Mouse (Mus musculus) forebrain, embryonic 16.5 days (tissue): ENCODE data around the gene Mink1. TPM values are rescaled to one million over a fixed set of nuclear protein-coding genes. Genes with fewer than 3 reads are reported as not detected.
"Not testable (repeated sequence)": the region's sequence is repeated elsewhere in the genome, so short reads cannot be mapped to it uniquely, and the experiment has no call there.

ENCODE experiments used
- ATAC-seq: fragments of 200-750 bp; cut with Nextera tagmentation; 2 replicates; pipeline ENCODE4 v1.8.0; 2017; ENCODE audit warnings: mild to moderate bottlenecking, moderate library complexity
- H3K27ac ChIP-seq: fragments of 300-500 bp; sonication (generic); 2 replicates; pipeline ENCODE4 v1.5.1; 2014; ENCODE audit warnings: low read length, control low read depth
- H3K27me3 ChIP-seq: fragments of 300-500 bp; sonication (generic); replicated peaks from 2 replicates; pipeline ENCODE4 v1.6.1; 2014; ENCODE audit warnings: low read length; ENCODE audit not compliant: control insufficient read depth, insufficient read depth
- H3K36me3 ChIP-seq: fragments of 300-500 bp; sonication (generic); 2 replicates; pipeline ENCODE4 v1.6.1; 2014; ENCODE audit not compliant: control insufficient read depth, insufficient read depth
- H3K4me1 ChIP-seq: fragments of 300-500 bp; sonication (generic); replicated peaks from 2 replicates; pipeline ENCODE4 v1.6.1; 2014; ENCODE audit warnings: low read length; ENCODE audit not compliant: control insufficient read depth, insufficient read depth
- H3K4me2 ChIP-seq: fragments of 300-500 bp; sonication (generic); 2 replicates; pipeline ENCODE4 v1.6.1; 2014; ENCODE audit warnings: mild to moderate bottlenecking, low read length, control low read depth
- H3K4me3 ChIP-seq: fragments of 300-500 bp; sonication (generic); replicated peaks from 2 replicates; pipeline ENCODE4 v1.5.1; 2014; ENCODE audit warnings: mild to moderate bottlenecking, low read length, control low read depth
- H3K9ac ChIP-seq: fragments of 300-500 bp; sonication (generic); replicated peaks from 2 replicates; pipeline ENCODE4 v1.6.1; 2014; ENCODE audit warnings: low read depth, low read length, control low read depth
- H3K9me3 ChIP-seq: fragments of 300-500 bp; sonication (generic); 2 replicates; pipeline ENCODE4 v1.6.1; 2016; ENCODE audit warnings: low read length; ENCODE audit not compliant: control insufficient read depth
- WGBS: fragments of 180-500 bp; shearing (Covaris S2); extraction: QIAGEN DNeasy Blood & Tissue Kit; methylation state at CpG from one replicate; pipeline ENCODE4 v1.1.7; 2014; 5-methylcytosine and 5-hydroxymethylcytosine counted together
- polyA plus RNA-seq: library from polyadenylated mRNA; unstranded; fragments of >200 nt; fragmentation: Nextera tagmentation; extraction: Ambion mirVana; gene quantifications from 2 replicates; pipeline ENCODE4 v1.2.1, GENCODE M21; 2015

Mink1 gene
- polyA plus RNA-seq, 1 experiment from 2014 or later, result 17.5 TPM

DNA sequence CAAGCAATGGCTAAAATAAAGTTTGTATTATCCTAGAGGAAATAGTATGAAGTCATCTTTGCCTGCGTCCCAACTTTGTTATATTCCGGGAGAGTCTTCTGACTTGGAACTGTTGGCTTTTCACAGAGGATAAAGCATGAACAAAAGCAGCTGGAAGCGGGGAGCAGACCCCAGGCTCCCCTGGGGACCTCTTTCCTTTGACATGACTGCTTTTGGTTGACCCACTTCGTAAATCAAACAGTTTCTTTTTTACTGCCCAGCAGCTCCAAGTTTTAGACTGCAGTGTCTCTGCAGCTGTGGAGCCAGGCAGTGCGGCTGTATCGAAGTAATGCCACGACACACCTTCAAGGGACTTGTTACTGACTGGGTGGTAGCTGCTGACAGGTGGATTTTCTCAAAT is 3.9 kb downstream of the Mink1 start:
- Histone ChIP-seq H3K9me3 (no peaks in the 10 kb centered on the region), H3K27me3 (no peaks in the 10 kb centered on the region), H3K9ac (no peak overlapping the region), H3K36me3 (no peaks in the 10 kb centered on the region), H3K4me1 (peaks cover 27% of the 10 kb centered on the region), H3K27ac (no peak overlapping the region), H3K4me2 (no peak overlapping the region), H3K4me3 (no peak overlapping the region)
- no peak for ATAC-seq
- 70% methylated on average over 7 of the region's 7 CpGs for WGBS

- H3K27me3 ChIP-seq, H3K4me2 ChIP-seq, H3K27ac ChIP-seq, H3K4me1 ChIP-seq, H3K9me3 ChIP-seq, H3K4me3 ChIP-seq, H3K9ac ChIP-seq, H3K36me3 ChIP-seq, ATAC-seq: not testable (repeated sequence)
- WGBS, result 97% methylated on average over 1 of the region's 1 CpGs
Observed at GRCm38 (mm10) chr11:70570614-70571013, 7.9 kb downstream of the Mink1 start.

DNA sequence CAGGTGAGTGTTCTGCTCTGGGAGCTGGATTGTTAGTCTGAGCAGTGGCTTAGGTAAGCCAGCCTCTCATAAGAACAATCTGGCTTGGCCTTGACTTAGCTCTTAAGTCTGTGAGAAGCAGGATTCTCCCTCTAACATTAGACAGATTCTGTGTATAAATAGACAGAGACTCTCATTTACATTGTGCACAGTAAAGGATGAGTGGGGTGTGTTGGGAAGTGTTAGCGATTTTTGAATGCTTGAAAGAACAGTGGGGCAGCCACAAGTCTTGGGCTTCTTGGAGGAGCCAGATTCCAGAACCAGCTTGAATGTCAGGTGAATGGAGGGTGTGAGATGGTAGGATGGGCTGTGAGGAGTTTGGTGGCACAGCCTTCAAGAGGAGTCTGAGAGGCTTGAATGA is 9.0 kb downstream of the Mink1 start:
- Histone ChIP-seq H3K9me3 (no peaks in the 10 kb centered on the region), H3K27me3 (no peaks in the 10 kb centered on the region), H3K4me2 (no peak overlapping the region), H3K4me1 (peaks cover 8% of the 10 kb centered on the region; the same call in 1 of the 2 replicates), H3K9ac (no peak overlapping the region), H3K27ac (no peak overlapping the region), H3K36me3 (no peaks in the 10 kb centered on the region), H3K4me3 (no peak overlapping the region)
- no peak for ATAC-seq
- 89% methylated on average over 1 of the region's 1 CpGs for WGBS

DNA sequence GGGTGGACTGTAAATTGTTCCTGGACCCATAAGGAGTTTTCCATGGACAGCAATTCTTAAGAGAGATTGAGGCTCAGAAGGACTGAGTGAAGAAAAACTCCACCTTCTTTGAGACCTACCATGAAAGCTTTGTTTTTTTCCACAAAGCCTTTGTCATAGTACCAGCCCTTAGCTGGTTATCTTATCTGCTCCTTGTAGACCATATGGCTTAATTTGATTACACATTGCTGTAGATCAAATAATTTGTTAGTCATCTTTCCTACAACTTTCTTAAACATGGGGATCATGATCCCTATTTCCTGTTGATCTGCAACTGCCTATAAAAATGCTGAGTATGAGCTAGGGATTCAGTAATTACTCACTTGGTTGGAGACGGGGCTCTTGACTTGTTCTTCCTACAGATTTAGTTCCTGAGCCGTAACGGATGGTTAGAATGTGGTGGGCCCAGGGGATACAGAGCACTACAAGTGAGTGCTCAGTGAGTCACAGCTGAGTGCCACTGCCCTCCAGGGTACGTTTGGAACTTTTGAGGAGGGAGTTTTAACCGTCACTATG is 9.7 kb downstream of the Mink1 start:
- no peak overlapping the region for H3K4me3 ChIP-seq
- H3K9me3 ChIP-seq, result no peaks in the 10 kb centered on the region
- peaks cover 10% of the 10 kb centered on the region for H3K4me1 ChIP-seq
- no peaks in the 10 kb centered on the region for H3K36me3 ChIP-seq
- WGBS, result 69% methylated on average over 5 of the region's 5 CpGs
- no peak overlapping the region for H3K9ac ChIP-seq
- no peaks in the 10 kb centered on the region for H3K27me3 ChIP-seq
- no peak overlapping the region for H3K4me2 ChIP-seq
- ATAC-seq, result no peak
- H3K27ac ChIP-seq, result no peak overlapping the region

DNA sequence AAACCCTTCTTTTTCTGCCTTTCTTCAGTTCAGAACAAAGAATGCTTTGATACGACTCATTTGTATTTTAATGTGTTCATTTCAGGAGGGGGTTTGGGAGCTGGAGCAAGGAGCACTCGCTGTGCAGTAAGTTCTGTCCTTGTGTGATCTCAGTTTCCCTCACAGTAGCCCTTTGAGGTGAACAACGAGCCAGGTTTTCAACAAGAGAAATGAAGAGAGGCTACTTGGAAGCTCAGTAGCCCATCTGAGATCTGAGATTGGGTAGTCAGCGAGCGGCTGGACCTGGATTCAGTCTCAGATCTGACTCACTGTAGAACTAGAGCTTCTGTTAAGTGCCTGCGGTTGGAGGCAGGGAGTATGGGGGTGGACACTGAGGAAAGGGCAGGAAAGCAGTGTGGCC is 11.2 kb downstream of the Mink1 start:
- peak overlapping the region; percentile 45 for H3K27ac ChIP-seq
- no peak overlapping the region for H3K4me2 ChIP-seq
- H3K9me3 ChIP-seq, result no peaks in the 10 kb centered on the region
- no peaks in the 10 kb centered on the region for H3K36me3 ChIP-seq
- H3K4me1 ChIP-seq, result peaks cover 19% of the 10 kb centered on the region
- 30% methylated on average over 6 of the region's 6 CpGs for WGBS
- no peak for ATAC-seq
- no peak overlapping the region for H3K4me3 ChIP-seq
- H3K27me3 ChIP-seq, result no peaks in the 10 kb centered on the region
- H3K9ac ChIP-seq, result no peak overlapping the region

DNA sequence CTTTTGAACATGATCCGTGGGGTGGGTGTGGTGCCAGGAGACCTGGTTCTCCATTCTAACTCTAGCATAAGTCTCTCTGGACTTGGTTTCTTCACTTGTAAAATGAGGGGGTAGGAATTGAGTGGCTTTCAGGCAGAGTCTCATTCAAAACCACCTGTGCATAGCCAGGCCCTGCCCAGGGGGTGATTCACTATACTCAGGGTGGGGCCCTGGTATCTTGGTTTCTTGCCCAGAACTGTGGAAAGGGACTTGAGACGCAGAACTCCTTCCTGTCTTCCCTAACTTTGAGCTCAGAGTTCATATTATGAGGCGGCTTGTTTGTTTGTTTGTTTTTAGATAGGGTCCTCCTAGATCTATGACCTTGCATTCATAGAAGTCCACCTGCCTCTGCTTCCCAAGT is 14.5 kb downstream of the Mink1 start:
- whole genome bisulfite sequencing, result 74% methylated on average over 3 of the region's 3 CpGs
- no peak overlapping the region for H3K27ac ChIP-seq
- H3K36me3 ChIP-seq, result no peaks in the 10 kb centered on the region
- ATAC-seq, result no peak
- no peaks in the 10 kb centered on the region for H3K27me3 ChIP-seq
- no peak overlapping the region for H3K4me3 ChIP-seq
- H3K4me2 ChIP-seq, result no peak overlapping the region
- H3K9me3 ChIP-seq, result no peaks in the 10 kb centered on the region
- no peak overlapping the region for H3K9ac ChIP-seq
- peaks cover 26% of the 10 kb centered on the region for H3K4me1 ChIP-seq

DNA sequence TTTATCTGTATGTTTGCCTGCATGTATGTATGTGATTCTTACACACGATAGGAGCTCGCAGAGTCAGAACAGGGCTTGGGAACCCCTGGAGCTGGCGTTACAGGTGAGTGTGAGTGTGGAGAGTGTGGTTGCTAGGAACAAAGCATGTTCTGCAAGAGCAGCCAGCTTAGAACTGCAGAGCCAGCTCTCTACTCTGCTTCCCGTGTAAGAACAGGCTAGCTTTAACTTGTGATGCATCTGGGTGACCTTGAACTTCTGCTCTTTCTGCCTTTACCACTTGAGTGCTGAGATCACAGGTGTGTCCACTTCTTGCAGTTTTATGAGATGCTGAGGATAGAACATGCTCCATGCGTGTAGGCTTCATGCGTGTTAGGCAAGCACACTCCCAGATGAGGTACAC is 16.3 kb downstream of the Mink1 start:
- Histone ChIP-seq H3K4me3 (no peak overlapping the region), H3K9me3 (no peaks in the 10 kb centered on the region), H3K27me3 (no peaks in the 10 kb centered on the region), H3K4me2 (no peak overlapping the region), H3K27ac (no peak overlapping the region), H3K4me1 (peaks cover 20% of the 10 kb centered on the region), H3K9ac (no peak overlapping the region), H3K36me3 (no peaks in the 10 kb centered on the region)
- WGBS, result 91% methylated on average over 6 of the region's 6 CpGs
- no peak for ATAC-seq

DNA sequence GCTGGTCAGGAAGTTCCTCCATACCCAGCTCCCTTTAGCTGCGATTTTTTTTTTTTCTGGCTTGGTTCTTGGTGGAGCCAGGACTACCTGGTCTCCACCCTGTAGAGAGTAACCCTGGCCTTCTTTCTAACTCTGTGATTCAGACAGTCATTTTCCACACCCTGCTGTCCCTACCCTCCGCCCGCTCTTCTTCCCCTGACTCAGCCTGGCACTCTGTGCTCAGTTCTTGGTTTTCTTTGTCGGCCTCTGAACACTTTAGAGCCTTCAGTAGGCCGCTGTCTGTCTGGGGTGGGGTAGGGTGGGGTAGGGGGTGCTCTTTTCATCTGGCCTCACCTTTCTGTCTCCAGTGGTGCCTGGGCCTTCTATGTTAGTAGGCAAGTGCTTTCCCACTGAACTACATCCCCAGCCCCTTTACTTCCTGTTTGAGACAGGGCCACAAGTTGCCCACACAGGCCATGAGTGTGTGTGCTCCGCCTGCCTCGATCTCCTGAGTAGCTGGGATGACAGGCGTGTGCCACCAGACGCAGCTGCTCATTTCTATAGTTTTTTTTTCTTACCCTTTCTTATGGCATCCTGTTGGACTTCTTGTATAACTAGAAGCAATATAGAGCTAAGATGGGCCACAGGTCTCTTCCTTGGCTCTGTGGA is 17.2 kb downstream of the Mink1 start:
- H3K27me3 ChIP-seq, result no peaks in the 10 kb centered on the region

DNA sequence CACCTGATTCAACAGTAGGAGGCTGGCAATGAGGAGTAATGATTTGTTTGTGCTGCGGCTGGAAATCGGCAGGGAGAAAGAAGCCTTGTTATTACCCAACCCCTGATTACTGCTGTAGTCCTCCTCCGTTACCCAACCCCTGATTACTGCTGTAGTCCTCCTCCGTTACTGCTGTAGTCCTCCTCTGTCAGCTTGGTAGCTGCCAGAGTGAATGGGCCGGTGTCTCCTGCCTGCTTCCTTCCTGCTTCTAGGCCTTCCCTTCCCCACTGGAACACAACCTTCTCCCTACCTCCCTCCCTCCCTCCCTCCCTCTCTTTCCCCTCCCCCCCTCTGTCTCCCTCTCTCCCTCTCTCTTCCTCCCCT is 17.7 kb downstream of the Mink1 start:
- 51% methylated on average over 5 of the region's 5 CpGs for WGBS
- Histone ChIP-seq H3K9ac (no peak overlapping the region), H3K4me3 (no peak overlapping the region), H3K4me1 (peaks cover 23% of the 10 kb centered on the region), H3K4me2 (no peak overlapping the region), H3K9me3 (no peaks in the 10 kb centered on the region), H3K27me3 (no peaks in the 10 kb centered on the region), H3K27ac (no peak overlapping the region), H3K36me3 (no peaks in the 10 kb centered on the region)
- no peak for ATAC-seq

More for the DNA sequence above, 17.2 kb downstream of the Mink1 start:
- no peak overlapping the region for H3K4me3 ChIP-seq
- no peak overlapping the region for H3K9ac ChIP-seq
- H3K9me3 ChIP-seq, result no peaks in the 10 kb centered on the region
- H3K36me3 ChIP-seq, result no peaks in the 10 kb centered on the region
- no peak for ATAC-seq
- no peak overlapping the region for H3K27ac ChIP-seq
- WGBS, result 87% methylated on average over 9 of the region's 9 CpGs
- peaks cover 18% of the 10 kb centered on the region for H3K4me1 ChIP-seq
- no peak overlapping the region for H3K4me2 ChIP-seq

DNA sequence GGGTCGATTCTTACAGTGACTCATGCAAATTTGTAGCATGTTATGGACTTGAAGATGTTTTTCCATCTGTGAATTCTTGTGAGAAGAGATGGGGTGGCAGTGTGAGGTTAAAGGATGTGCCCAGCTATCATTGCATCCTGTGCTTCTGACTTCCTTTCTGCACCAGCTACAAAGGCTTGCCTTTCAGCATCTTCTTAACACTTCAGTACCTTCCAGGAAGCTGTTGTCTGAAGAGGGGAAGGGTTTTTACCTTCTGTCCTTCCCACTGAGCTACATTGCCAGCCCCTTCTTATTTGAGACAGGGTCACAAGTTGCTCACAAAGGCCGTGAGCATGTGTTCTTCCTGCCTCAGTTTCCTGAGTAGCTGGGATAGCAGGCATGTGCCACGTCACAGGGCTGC is 18.2 kb downstream of the Mink1 start:
- Histone ChIP-seq H3K27me3 (no peaks in the 10 kb centered on the region), H3K4me2 (no peak overlapping the region), H3K4me3 (no peak overlapping the region), H3K4me1 (peaks cover 29% of the 10 kb centered on the region), H3K9ac (no peak overlapping the region), H3K36me3 (no peaks in the 10 kb centered on the region), H3K27ac (no peak overlapping the region), H3K9me3 (no peaks in the 10 kb centered on the region)
- no peak for ATAC-seq
- WGBS, result 74% methylated on average over 3 of the region's 3 CpGs
